In the genomic region with DNA sequence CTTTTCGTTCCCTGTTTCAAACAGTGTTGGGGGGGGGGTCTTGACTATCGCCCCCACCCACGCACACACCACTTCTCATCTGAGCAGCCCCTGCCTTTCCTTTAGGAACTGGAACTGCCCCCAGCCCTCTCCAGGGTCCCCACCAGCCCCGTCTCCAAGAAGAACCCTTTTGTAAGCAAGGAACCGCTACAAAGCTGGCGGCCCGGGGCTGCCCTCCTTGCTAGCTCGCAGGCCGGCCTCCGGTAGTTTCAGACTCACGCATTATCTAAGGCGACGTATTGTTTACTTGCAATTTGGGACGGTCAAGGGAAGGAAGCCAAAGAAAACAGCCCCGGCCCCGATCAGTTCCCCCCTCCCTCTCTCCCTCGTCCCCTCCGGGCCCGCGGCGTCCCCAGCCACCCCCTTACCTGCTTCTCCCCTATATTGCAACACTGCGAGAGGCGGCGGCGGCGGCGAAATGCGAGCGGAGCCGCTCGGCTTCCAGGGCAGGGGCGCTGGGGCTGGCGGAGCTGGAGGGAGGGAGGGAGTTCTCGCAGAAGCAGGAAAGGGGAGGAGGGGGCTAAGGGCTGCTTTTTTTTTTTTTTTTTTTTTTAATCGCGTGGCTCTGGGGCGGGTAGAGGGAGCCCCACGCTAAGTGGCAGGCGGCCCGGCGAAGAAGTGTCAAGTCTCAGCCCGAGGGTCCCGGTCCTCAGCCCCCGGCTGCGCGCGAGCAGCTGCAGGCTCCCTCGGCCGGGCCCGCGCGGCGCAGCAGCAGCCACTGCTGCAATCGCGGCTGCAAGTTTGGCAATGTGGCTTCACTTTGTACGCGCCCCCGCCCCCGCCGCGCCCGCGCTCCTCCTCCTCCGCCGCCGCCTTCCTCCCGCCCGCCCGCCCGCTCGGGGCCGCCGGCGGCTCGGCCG, we compare ENCODE assay signal across 8 mouse cellular contexts. TPM values are rescaled to one million over a fixed set of nuclear protein-coding genes. Genes with fewer than 3 reads are reported as not detected.
DNase-seq lines count a peak whose midpoint lies in the region; ATAC-seq and TF ChIP-seq lines count a peak whose summit lies in the region.

A gene (minus strand): TSS at position 808 of the 899 bp plus-strand sequence.

- peak within 1 kb of the TSS; percentile 76 to 80 (median 77) for H3K4me3 ChIP-seq in CH12.LX (replicated peaks in 1 of 3; ENCODE audit: low read depth in 2 of 3, low read length in 2 of 3, poor library complexity in 1 of 3)
- H3K4me3 ChIP-seq in brown adipose tissue, adult 24 weeks (ENCODE audit: insufficient read depth, low read depth, low read length), result peak within 1 kb of the TSS; percentile 88
- H3K4me3 ChIP-seq in forebrain, embryonic 11.5 days (ENCODE audit: low read depth, low read length), result peak within 1 kb of the TSS; percentile 79
- H3K4me3 ChIP-seq in heart, embryonic 16.5 days (ENCODE audit: low read length), result peak within 1 kb of the TSS; percentile 67
- H3K4me3 ChIP-seq in liver, postnatal 0 days (ENCODE audit: low read depth, low read length), result peak within 1 kb of the TSS; percentile 74
- peak within 1 kb of the TSS; percentile 90 for H3K4me3 ChIP-seq in neural tube, embryonic 13.5 days

- in situ Hi-C loops in CH12.LX (cut with MboI; ENCODE audit: low pct_ligation_motif_present, low pct_unique_long_range_greater_than_20kb, low sequenced_read_pairs), result loop anchor here (10.0 kb wide), 1 partner anchor 170 kb away; no protein-coding TSS in a partner anchor

- peak within 1 kb of the TSS; percentile 73 for H3K27ac ChIP-seq in CH12.LX (ENCODE audit: insufficient read depth, low read depth)
- H3K27ac ChIP-seq in brown adipose tissue, adult 24 weeks (replicated peaks; ENCODE audit: low read depth, low read length), result peak within 1 kb of the TSS; percentile 70
- H3K27ac ChIP-seq in forebrain, embryonic 11.5 days (ENCODE audit: low read depth, low read length), result peak within 1 kb of the TSS; percentile 98
- peak within 1 kb of the TSS; percentile 99 for H3K27ac ChIP-seq in heart, embryonic 16.5 days (ENCODE audit: low read length)
- H3K27ac ChIP-seq in liver, postnatal 0 days (ENCODE audit: low read depth), result peak within 1 kb of the TSS; percentile 98
- peak within 1 kb of the TSS; percentile 99 for H3K27ac ChIP-seq in neural tube, embryonic 13.5 days (replicated peaks)

- dilution Hi-C loops in CH12.LX (cut with MboI; ENCODE audit: extremely low pct_ligation_motif_present, extremely low pct_unique_long_range_greater_than_20kb, low sequenced_read_pairs), result no loop called here

- peaks cover 4 to 22% of the 10 kb centered on the region in 2 experiments for H3K36me3 ChIP-seq in CH12.LX (replicated peaks in 1 of 2; ENCODE audit: control insufficient read depth in 1 of 2, insufficient read depth in 1 of 2, low read length in 1 of 2)
- no peaks in the 10 kb centered on the region for H3K36me3 ChIP-seq in forebrain, embryonic 11.5 days (ENCODE audit: control insufficient read depth, insufficient read depth, low read length)
- peaks cover 3% of the 10 kb centered on the region; the same call in 1 of the 2 replicates for H3K36me3 ChIP-seq in heart, embryonic 16.5 days (ENCODE audit: control insufficient read depth, insufficient read depth)
- H3K36me3 ChIP-seq in liver, postnatal 0 days (replicated peaks; ENCODE audit: insufficient read depth, low read length), result no peaks in the 10 kb centered on the region; the same call in 1 of the 2 replicates
- peaks cover 5% of the 10 kb centered on the region; the same call in 1 of the 2 replicates for H3K36me3 ChIP-seq in neural tube, embryonic 13.5 days

- TF ChIP-seq EP300 in CH12.LX (IDR thresholded peaks at IDR 0.05; ENCODE audit: low read length), result no peak
- TF ChIP-seq EP300 in liver, postnatal 0 days (IDR thresholded peaks at IDR 0.05; ENCODE audit: low read depth), result no peak

- peak within 1 kb of the TSS; percentile 88 for H3K9ac ChIP-seq in CH12.LX (ENCODE audit: insufficient read depth, low read depth)
- peak within 1 kb of the TSS; percentile 95 for H3K9ac ChIP-seq in forebrain, embryonic 11.5 days (ENCODE audit: low read length)
- H3K9ac ChIP-seq in heart, embryonic 16.5 days (ENCODE audit: low read length), result peak within 1 kb of the TSS; percentile 93
- peak within 1 kb of the TSS; percentile 87 for H3K9ac ChIP-seq in liver, postnatal 0 days (replicated peaks)
- peak within 1 kb of the TSS; percentile 96 for H3K9ac ChIP-seq in neural tube, embryonic 13.5 days

- DNase-seq in CH12.LX (ENCODE audit: extremely low read depth), result peak; percentile 75
- peak; percentile 91 for DNase-seq in forebrain, embryonic 11.5 days (ENCODE audit: low spot score)
- DNase-seq in kidney, postnatal 25 days, result peak; percentile 91 to 94
- DNase-seq in liver, postnatal 0 days, result peak; percentile 88
- DNase-seq in thymus, adult 18-20 months, result peak; percentile 79

- peak within 1 kb of the TSS; percentile 93 for H3K4me2 ChIP-seq in CH12.LX (ENCODE audit: insufficient read depth, low read depth, poor library complexity, severe bottlenecking)
- H3K4me2 ChIP-seq in forebrain, embryonic 11.5 days (ENCODE audit: low read depth, low read length, severe bottlenecking), result peak within 1 kb of the TSS; percentile 92
- peak within 1 kb of the TSS; percentile 95 for H3K4me2 ChIP-seq in heart, embryonic 16.5 days (ENCODE audit: low read depth, low read length)
- peak within 1 kb of the TSS; percentile 97 for H3K4me2 ChIP-seq in liver, postnatal 0 days (ENCODE audit: low read depth, low read length)
- peak within 1 kb of the TSS; percentile 86 for H3K4me2 ChIP-seq in neural tube, embryonic 13.5 days

- no peak for TF ChIP-seq CTCF in CH12.LX (conservative IDR thresholded peaks at IDR 0.05 in 1 of 2, IDR thresholded peaks at IDR 0.05 in 1 of 2; ENCODE audit: low read depth in 2 of 2, low read length in 2 of 2)
- no peak for TF ChIP-seq CTCF in liver, postnatal 0 days (IDR thresholded peaks at IDR 0.05; ENCODE audit: low read depth)

- no peaks in the 10 kb centered on the region for H3K27me3 ChIP-seq in CH12.LX (replicated peaks)
- 0 out of 2 replicates have a peak, but pooled peaks cover 2% of the 10 kb centered on the region for H3K27me3 ChIP-seq in forebrain, embryonic 11.5 days (ENCODE audit: control insufficient read depth, insufficient read depth, low read length)
- H3K27me3 ChIP-seq in heart, embryonic 16.5 days (ENCODE audit: control insufficient read depth, insufficient read depth, low read length), result no peaks in the 10 kb centered on the region
- no peaks in the 10 kb centered on the region for H3K27me3 ChIP-seq in liver, postnatal 0 days (ENCODE audit: insufficient read depth, low read length)
- H3K27me3 ChIP-seq in neural tube, embryonic 13.5 days, result no peaks in the 10 kb centered on the region

- no peaks in the 10 kb centered on the region for H3K9me3 ChIP-seq in CH12.LX (replicated peaks; ENCODE audit: low read length)
- H3K9me3 ChIP-seq in forebrain, embryonic 11.5 days (ENCODE audit: control insufficient read depth, low read length), result no peaks in the 10 kb centered on the region
- H3K9me3 ChIP-seq in heart, embryonic 16.5 days (replicated peaks; ENCODE audit: control insufficient read depth, low read length), result no peaks in the 10 kb centered on the region
- H3K9me3 ChIP-seq in liver, postnatal 0 days (ENCODE audit: low read length), result no peaks in the 10 kb centered on the region
- no peaks in the 10 kb centered on the region for H3K9me3 ChIP-seq in neural tube, embryonic 13.5 days

- peaks cover 2 to 26% of the 10 kb centered on the region in 2 experiments; a peak in 3 of 4 replicates for H3K4me1 ChIP-seq in CH12.LX (ENCODE audit: control insufficient read depth in 1 of 2, insufficient read depth in 2 of 2)
- 0 out of 2 replicates have a peak, but pooled peaks cover 2% of the 10 kb centered on the region for H3K4me1 ChIP-seq in brown adipose tissue, adult 24 weeks (ENCODE audit: control insufficient read depth, insufficient read depth, insufficient read length, low read length)
- peaks cover 10% of the 10 kb centered on the region for H3K4me1 ChIP-seq in forebrain, embryonic 11.5 days (replicated peaks; ENCODE audit: control insufficient read depth, insufficient read depth, low read length)
- H3K4me1 ChIP-seq in heart, embryonic 16.5 days (ENCODE audit: control insufficient read depth, insufficient read depth, low read length), result peaks cover 21% of the 10 kb centered on the region
- H3K4me1 ChIP-seq in liver, postnatal 0 days (ENCODE audit: insufficient read depth), result peaks cover 13% of the 10 kb centered on the region
- peaks cover 42% of the 10 kb centered on the region for H3K4me1 ChIP-seq in neural tube, embryonic 13.5 days (replicated peaks)

- no peak for TF ChIP-seq RAD21 in CH12.LX (IDR thresholded peaks at IDR 0.05; ENCODE audit: low read depth, low read length)

- H3K79me2 ChIP-seq in CH12.LX (replicated peaks; ENCODE audit: control insufficient read depth, extremely low read depth, insufficient read depth, poor library complexity, severe bottlenecking), result peaks cover 40% of the 10 kb centered on the region

- under 1% methylated on average over 68 of the region's 76 CpGs for WGBS in forebrain, embryonic 11.5 days
- WGBS in heart, embryonic 16.5 days, result under 1% methylated on average over 62 of the region's 76 CpGs
- WGBS in liver, postnatal 0 days (ENCODE audit: insufficient replicate concordance), result 2% methylated on average over 70 of the region's 76 CpGs
- WGBS in neural tube, embryonic 13.5 days, result under 1% methylated on average over 45 of the region's 76 CpGs

- TF ChIP-seq POLR2A in CH12.LX (IDR thresholded peaks at IDR 0.05; ENCODE audit: low read depth, low read length), result peak; percentile 89

- peak; percentile 67 for ATAC-seq in forebrain, embryonic 11.5 days (replicated peaks; ENCODE audit: low FRiP score)
- ATAC-seq in heart, embryonic 16.5 days (replicated peaks; ENCODE audit: extremely low read depth, insufficient read depth, low FRiP score), result peak; percentile 79
- ATAC-seq in liver, postnatal 0 days, result peak; percentile 82
- ATAC-seq in neural tube, embryonic 13.5 days (ENCODE audit: low read depth), result peak; percentile 83

TF ChIP-seq in CH12.LX, 34 proteins besides CTCF, POLR2A, EP300 and RAD21 (continues in another document):
- TF ChIP-seq ZNF384 (IDR thresholded peaks at IDR 0.05; ENCODE audit: low read depth, low read length) (peak; percentile 90), RCOR1 (conservative IDR thresholded peaks at IDR 0.05; ENCODE audit: low read depth, low read length) (no peak), SIN3A (IDR thresholded peaks at IDR 0.05; ENCODE audit: low read length) (peak; percentile 94), MAZ (IDR thresholded peaks at IDR 0.05; ENCODE audit: low read depth, low read length) (peak; percentile 79; the same call in 1 of the 2 replicates)

RNA-seq across cellular contexts. Expression of the gene that starts here (rescaled TPM):
- 34.5 and 46.3 TPM in 2 replicates for total RNA-seq in CH12.LX (2012; rRNA removed)
- 51.1 and 57.6 TPM in 2 replicates for total RNA-seq in CH12.LX (2014; rRNA removed)
- polyA plus RNA-seq in CH12.LX (2012; ENCODE audit: insufficient read length, low read depth), result 51.5 and 64.0 TPM in 2 replicates
- polyA plus RNA-seq in brown adipose tissue, adult 24 weeks (2012; ENCODE audit: insufficient read depth, insufficient read length, missing spikeins), result 56.3 and 75.0 TPM in 2 replicates
- polyA plus RNA-seq in forebrain, embryonic 11.5 days (2014; fragmentation: Nextera tagmentation; extraction: Ambion mirVana), result 50.4 and 52.8 TPM in 2 replicates
- polyA plus RNA-seq in heart, embryonic 16.5 days (2015; fragmentation: Nextera tagmentation; extraction: Ambion mirVana), result 45.3 and 46.8 TPM in 2 replicates
- polyA plus RNA-seq in liver, postnatal 0 days (2015; fragmentation: Nextera tagmentation; extraction: Ambion mirVana), result 17.4 and 19.1 TPM in 2 replicates
- 68.9 and 73.4 TPM in 2 replicates for polyA plus RNA-seq in neural tube, embryonic 13.5 days (2015; fragmentation: Nextera tagmentation; extraction: Ambion mirVana)

Comparison
In these comparisons a context has a peak if more than half of its experiments do, and no peak if none do; other contexts are left out.
1. Peak in every context shown above with its lines: DNase-seq, ATAC-seq, H3K4me3 ChIP-seq and H3K27ac ChIP-seq.